Mouse (Mus musculus) embryonic facial prominence, embryonic 13.5 days (tissue): Measurements from ENCODE around the gene Atp6v0a1. TPM values are rescaled to one million over a fixed set of nuclear protein-coding genes. Genes with fewer than 3 reads are reported as not detected.

Source experiments
- ATAC-seq: fragments of 200-750 bp; cut with Nextera tagmentation; 2 replicates; pipeline ENCODE4 v1.8.0; 2017; ENCODE audit warnings: low read depth; ENCODE audit not compliant: insufficient number of reproducible peaks, insufficient read depth, low FRiP score, low TSS enrichment
- H3K27ac ChIP-seq: fragments of 300-500 bp; sonication (generic); 2 replicates; pipeline ENCODE4 v1.5.1; 2015; ENCODE audit warnings: moderate library complexity, mild to moderate bottlenecking, inconsistent platforms
- H3K27me3 ChIP-seq: fragments of 300-500 bp; sonication (generic); 2 replicates; pipeline ENCODE4 v1.6.1; 2015; ENCODE audit warnings: mild to moderate bottlenecking, inconsistent platforms
- H3K36me3 ChIP-seq: fragments of 300-500 bp; sonication (generic); 2 replicates; pipeline ENCODE4 v1.6.1; 2015; ENCODE audit warnings: mild to moderate bottlenecking, inconsistent platforms
- H3K4me1 ChIP-seq: fragments of 300-500 bp; sonication (generic); 2 replicates; pipeline ENCODE4 v1.6.1; 2015; ENCODE audit warnings: inconsistent platforms
- H3K4me2 ChIP-seq: fragments of 300-500 bp; sonication (generic); 2 replicates; pipeline ENCODE4 v1.6.1; 2015; ENCODE audit warnings: moderate library complexity, mild to moderate bottlenecking, inconsistent platforms
- H3K4me3 ChIP-seq: fragments of 300-500 bp; sonication (generic); 2 replicates; pipeline ENCODE4 v1.5.1; 2015; ENCODE audit warnings: mild to moderate bottlenecking, inconsistent platforms
- H3K9ac ChIP-seq: fragments of 300-500 bp; sonication (generic); 2 replicates; pipeline ENCODE4 v1.6.1; 2015; ENCODE audit warnings: mild to moderate bottlenecking, inconsistent platforms
- H3K9me3 ChIP-seq: fragments of 300-500 bp; sonication (generic); 2 replicates; pipeline ENCODE4 v1.6.1; 2016; ENCODE audit warnings: inconsistent platforms
- WGBS: fragments of 180-500 bp; shearing (Covaris S2); methylation state at CpG from one replicate; pipeline ENCODE4 v1.1.7; 2015; ENCODE audit warnings: mixed read lengths; 5-methylcytosine and 5-hydroxymethylcytosine counted together
- polyA plus RNA-seq: library from polyadenylated mRNA; unstranded; fragments of >200 nt; fragmentation: Nextera tagmentation; extraction: Ambion mirVana; gene quantifications from 2 replicates; pipeline ENCODE4 v1.2.1, GENCODE M21; 2015

Gene Atp6v0a1
- polyA plus RNA-seq, 1 experiment from 2014 or later = 33.2 TPM

DNA sequence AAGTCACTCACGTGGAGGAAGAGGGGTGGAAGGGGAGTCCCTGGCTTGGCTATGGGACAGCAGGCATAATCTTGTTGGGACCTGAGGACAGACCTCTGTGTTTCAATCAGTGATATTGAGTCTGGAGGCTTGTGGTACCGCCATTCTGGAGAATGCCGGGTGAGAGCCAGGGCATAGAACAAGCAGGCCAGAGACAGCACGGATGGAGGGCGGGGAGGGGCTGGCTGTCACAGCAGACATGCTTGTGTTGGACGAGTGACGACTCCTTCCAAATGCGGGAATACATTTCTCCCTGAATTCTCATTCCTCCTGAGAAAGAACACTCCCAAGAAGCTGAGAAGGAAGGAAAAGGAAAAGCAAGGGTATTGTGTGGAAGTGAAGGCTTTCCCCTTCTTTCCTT, 42.4 kb downstream of the Atp6v0a1 start:
- Histone ChIP-seq H3K27me3 (no peaks in the 10 kb centered on the region), H3K9ac (no peak overlapping the region), H3K27ac (no peak overlapping the region), H3K36me3 (peaks cover 78% of the 10 kb centered on the region), H3K4me1 (no peaks in the 10 kb centered on the region), H3K9me3 (no peaks in the 10 kb centered on the region), H3K4me2 (no peak overlapping the region), H3K4me3 (no peak overlapping the region)
- no peak for ATAC-seq
- 88% methylated on average over 8 of the region's 8 CpGs for WGBS

DNA sequence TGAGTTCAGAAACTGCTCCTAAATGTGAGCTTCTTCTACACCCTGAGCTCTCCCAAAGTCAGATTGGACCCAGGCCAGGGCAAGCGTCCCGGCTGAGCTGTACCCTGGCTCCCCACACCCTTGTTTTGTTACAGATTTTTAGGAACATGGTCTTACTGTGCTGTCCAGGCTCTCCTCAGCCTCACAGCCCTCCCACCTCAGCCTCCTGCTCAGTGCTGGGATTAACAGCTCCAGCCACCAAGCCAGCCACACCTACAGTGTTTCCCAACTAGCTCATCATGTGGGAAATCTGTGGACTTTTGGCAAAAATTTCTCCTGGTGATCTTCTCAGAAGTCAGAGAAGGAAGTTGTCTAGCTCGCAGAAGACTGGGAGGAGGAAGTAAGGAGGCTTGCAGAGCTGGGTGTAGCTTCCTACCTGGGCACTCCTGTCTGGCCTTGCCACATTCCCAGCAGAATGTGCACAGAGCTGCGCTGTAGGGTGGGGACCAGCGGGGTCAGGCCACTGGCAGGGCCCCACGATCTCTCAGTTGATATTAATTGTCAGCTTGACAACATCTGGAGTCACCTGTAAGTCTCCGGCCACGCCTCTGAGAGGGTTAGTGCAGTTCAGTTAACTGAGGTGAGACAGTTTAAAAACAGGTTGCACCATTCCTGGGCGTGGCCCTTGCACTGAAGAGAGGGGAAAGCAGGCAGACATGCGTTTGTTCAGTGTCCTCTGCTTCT, 43.7 kb downstream of the Atp6v0a1 start:
- no peaks in the 10 kb centered on the region for H3K9me3 ChIP-seq
- no peaks in the 10 kb centered on the region for H3K4me1 ChIP-seq
- no peak overlapping the region for H3K27ac ChIP-seq
- no peak overlapping the region for H3K4me2 ChIP-seq
- H3K27me3 ChIP-seq = no peaks in the 10 kb centered on the region
- no peak overlapping the region for H3K9ac ChIP-seq
- no peak for ATAC-seq
- 89% methylated on average over 10 of the region's 10 CpGs for WGBS
- H3K4me3 ChIP-seq = no peak overlapping the region
- H3K36me3 ChIP-seq = peaks cover 74% of the 10 kb centered on the region

DNA sequence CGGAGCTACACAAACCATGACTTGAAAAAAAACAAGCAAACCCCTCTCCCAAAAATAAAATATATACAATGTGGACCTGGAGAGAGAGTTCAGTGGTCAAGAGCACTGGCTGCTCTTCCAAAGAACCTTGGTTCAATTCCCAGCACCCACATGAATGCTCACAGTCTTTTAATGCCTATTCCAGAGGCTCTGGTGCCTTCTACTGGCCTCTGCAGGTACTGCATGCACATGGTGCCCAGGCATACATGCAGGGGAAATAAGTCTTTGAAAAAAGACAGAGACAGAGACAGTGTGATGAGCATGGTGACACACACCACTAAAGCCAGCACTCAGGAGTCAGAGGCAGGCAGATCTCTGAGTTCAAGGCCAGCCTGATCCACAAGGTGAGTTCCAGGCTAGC, 44.7 kb downstream of the Atp6v0a1 start:
- ATAC-seq = no peak
- no peak overlapping the region for H3K9ac ChIP-seq
- no peaks in the 10 kb centered on the region for H3K27me3 ChIP-seq
- no peak overlapping the region for H3K27ac ChIP-seq
- H3K4me3 ChIP-seq = no peak overlapping the region
- WGBS = 97% methylated on average over 1 of the region's 1 CpGs
- H3K4me2 ChIP-seq = no peak overlapping the region
- H3K9me3 ChIP-seq = no peaks in the 10 kb centered on the region
- H3K4me1 ChIP-seq = peaks cover 3% of the 10 kb centered on the region; the same call in 1 of the 2 replicates
- H3K36me3 ChIP-seq = peaks cover 65% of the 10 kb centered on the region

DNA sequence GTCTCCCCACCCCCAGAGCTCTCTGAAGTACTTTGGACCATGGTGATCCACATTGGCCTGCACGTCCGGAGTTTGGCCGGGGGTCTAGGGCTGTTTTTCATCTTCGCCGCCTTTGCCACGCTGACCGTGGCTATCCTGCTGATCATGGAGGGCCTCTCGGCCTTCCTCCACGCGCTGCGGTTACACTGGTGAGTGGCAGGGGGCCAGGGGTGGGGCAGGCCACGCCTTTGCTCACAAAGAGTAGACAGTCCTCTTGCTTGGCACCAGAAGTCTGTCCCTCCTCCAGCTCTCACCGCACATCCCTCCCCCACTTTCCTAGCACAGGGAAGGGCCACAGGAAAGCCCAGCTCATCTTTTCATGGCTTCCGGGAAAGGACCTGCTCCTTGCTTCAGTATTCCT, 46.2 kb downstream of the Atp6v0a1 start:
- Histone ChIP-seq H3K27ac (no peak overlapping the region), H3K36me3 (peaks cover 51% of the 10 kb centered on the region), H3K4me1 (peaks cover 13% of the 10 kb centered on the region), H3K9me3 (no peaks in the 10 kb centered on the region), H3K4me3 (no peak overlapping the region), H3K27me3 (no peaks in the 10 kb centered on the region), H3K4me2 (no peak overlapping the region), H3K9ac (0 out of 2 replicates have a peak overlapping the region, but pooled peaks have one; percentile 36)
- 78% methylated on average over 14 of the region's 14 CpGs for WGBS
- ATAC-seq = no peak

DNA sequence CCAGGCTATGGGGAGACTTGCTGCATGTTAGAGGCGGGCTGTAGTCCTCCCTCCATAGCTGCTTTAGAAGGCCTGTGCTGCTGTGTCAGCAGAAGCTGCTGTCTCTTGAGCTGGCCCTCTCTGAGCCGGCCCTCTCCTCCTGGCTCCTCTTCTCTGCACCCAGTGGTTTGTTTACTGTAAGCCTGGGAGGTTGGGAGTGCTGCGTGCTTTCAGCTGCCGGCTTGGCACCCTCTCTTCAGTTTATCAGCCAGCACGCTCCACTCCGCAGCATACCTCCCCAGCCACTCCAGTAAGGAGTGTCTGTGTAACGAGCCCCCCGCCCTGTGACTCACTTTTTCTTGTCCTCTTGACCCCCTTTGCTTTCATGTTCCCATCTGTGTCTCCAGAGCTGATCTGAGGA, 47.6 kb downstream of the Atp6v0a1 start:
- no peaks in the 10 kb centered on the region for H3K27me3 ChIP-seq
- peaks cover 42% of the 10 kb centered on the region for H3K36me3 ChIP-seq
- H3K4me3 ChIP-seq = no peak overlapping the region
- H3K9ac ChIP-seq = 0 out of 2 replicates have a peak overlapping the region, but pooled peaks have one; percentile 36
- H3K4me1 ChIP-seq = peaks cover 26% of the 10 kb centered on the region
- H3K27ac ChIP-seq = 0 out of 2 replicates have a peak overlapping the region, but pooled peaks have one; percentile 22
- no peaks in the 10 kb centered on the region for H3K9me3 ChIP-seq
- WGBS = 58% methylated on average over 8 of the region's 8 CpGs
- H3K4me2 ChIP-seq = no peak overlapping the region
- no peak for ATAC-seq

DNA sequence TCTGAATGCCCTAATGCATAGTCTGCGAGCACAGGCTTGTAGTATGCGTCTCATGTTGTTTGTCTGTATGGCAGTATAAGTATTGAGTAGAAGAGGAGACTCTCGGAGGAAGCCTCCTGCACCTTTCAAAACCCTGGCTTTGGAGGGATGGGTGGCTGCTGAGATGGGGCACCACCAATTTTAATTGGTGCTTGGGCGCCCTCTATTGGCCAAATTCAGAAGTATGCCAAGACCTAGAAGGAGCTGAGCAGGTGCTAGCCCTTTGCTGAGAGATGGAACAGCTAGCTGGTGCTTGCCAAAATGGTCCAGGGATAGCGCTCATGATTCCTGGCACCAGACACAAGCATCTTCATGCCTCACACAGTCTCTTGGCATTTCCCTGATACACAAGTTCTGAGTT, 48.6 kb downstream of the Atp6v0a1 start:
- H3K9ac ChIP-seq = no peak overlapping the region
- H3K4me3 ChIP-seq = no peak overlapping the region
- H3K4me1 ChIP-seq = peaks cover 31% of the 10 kb centered on the region
- peaks cover 42% of the 10 kb centered on the region for H3K36me3 ChIP-seq
- WGBS = 37% methylated on average over 5 of the region's 5 CpGs
- ATAC-seq = no peak
- H3K27me3 ChIP-seq = no peaks in the 10 kb centered on the region
- H3K27ac ChIP-seq = no peak overlapping the region
- no peak overlapping the region for H3K4me2 ChIP-seq
- no peaks in the 10 kb centered on the region for H3K9me3 ChIP-seq

DNA sequence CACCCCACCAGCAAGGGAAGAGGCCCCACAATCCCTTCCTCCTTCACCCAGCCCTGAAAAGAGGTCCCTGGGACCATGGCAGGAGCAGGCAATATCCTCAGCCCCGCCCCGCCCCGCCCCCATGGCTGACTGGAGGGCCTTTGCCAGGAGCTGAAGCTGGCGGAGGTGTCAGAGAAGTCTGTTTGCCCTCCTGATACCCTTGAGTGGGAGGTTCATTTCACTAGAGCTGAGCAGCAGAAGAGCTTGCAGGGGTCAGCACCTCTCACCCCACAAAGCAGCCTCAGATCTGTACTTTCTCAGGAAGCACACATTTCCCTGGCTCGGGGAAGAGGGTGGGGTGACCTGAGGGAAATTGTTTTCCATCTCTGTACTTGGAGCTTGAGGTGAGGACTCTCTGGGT, 49.5 kb downstream of the Atp6v0a1 start:
- H3K4me2 ChIP-seq = no peak overlapping the region
- peaks cover 40% of the 10 kb centered on the region for H3K4me1 ChIP-seq
- no peaks in the 10 kb centered on the region for H3K9me3 ChIP-seq
- no peak overlapping the region for H3K9ac ChIP-seq
- no peak for ATAC-seq
- no peak overlapping the region for H3K27ac ChIP-seq
- H3K36me3 ChIP-seq = peaks cover 36% of the 10 kb centered on the region
- H3K4me3 ChIP-seq = no peak overlapping the region
- no peaks in the 10 kb centered on the region for H3K27me3 ChIP-seq
- 77% methylated on average over 5 of the region's 5 CpGs for WGBS

DNA sequence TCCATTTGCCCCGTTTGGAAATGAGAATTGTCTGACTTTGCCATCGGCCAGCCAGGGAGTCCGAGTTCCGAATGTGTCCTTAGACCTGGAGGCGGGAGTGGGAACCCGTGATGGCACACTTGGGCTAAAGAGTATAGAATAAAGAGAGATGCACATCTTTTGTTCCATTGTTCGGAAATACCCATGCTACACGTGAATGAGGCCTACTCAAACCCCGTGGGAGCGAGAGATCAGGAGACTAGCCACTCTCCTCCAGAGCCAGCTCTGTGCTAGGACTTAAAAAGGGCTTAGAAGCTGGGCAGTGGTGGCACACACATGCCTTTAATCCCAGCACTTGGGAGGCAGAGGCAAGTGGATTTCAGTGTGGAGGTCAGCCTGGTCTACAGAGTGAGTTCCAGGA, 50.2 kb downstream of the Atp6v0a1 start:
- WGBS = 86% methylated on average over 10 of the region's 10 CpGs
- Histone ChIP-seq H3K4me3 (no peak overlapping the region), H3K4me2 (no peak overlapping the region), H3K9me3 (no peaks in the 10 kb centered on the region), H3K9ac (no peak overlapping the region), H3K27ac (peak overlapping the region; percentile 96), H3K36me3 (peaks cover 35% of the 10 kb centered on the region), H3K27me3 (no peaks in the 10 kb centered on the region), H3K4me1 (peaks cover 48% of the 10 kb centered on the region)
- no peak for ATAC-seq

DNA sequence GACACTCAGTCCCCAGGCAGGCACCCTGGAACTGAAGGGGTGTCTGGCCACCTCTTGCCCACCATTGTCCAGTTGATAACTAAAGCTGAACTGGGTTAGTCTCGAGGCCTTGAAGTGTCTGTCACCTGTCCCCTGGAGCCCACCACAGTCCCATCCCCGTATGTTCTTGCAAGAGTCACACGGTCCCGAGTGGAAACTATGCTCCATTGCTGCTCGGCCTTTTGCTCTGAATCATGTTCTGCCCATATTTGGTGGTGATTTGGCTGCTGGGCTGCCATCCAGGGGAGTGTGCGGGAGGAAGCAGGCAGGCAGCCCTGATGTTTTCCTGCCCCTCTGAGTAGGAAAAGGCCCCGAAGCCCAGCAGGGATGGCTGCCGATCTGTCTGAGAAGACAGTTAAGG, 50.9 kb downstream of the Atp6v0a1 start:
- Histone ChIP-seq H3K36me3 (peaks cover 31% of the 10 kb centered on the region), H3K9ac (no peak overlapping the region), H3K27me3 (no peaks in the 10 kb centered on the region), H3K27ac (peak overlapping the region; percentile 96), H3K4me2 (no peak overlapping the region), H3K4me3 (no peak overlapping the region), H3K4me1 (peaks cover 49% of the 10 kb centered on the region), H3K9me3 (no peaks in the 10 kb centered on the region)
- 46% methylated on average over 8 of the region's 8 CpGs for WGBS
- ATAC-seq = no peak

DNA sequence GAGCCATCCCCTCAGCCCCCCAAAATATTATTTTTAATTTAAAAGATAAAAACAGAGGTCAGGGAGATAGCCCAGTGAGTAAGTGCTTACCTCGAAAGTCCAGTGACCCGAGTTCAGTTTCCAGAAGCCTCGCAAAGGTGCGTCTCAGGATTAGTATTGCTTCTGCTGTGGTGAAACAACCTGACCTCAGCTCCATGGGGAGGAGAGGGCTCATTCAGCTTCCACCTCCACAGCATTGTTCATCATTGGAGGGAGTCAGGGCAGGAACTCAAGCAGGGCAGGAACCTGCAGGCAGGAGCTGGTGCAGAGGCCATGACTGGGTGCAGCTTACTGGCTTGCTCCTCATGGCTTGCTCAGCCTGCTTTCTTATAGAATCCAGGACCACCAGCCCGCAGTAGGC, 51.8 kb downstream of the Atp6v0a1 start:
- no peak overlapping the region for H3K4me3 ChIP-seq
- H3K4me1 ChIP-seq = peaks cover 49% of the 10 kb centered on the region
- no peak for ATAC-seq
- peaks cover 26% of the 10 kb centered on the region for H3K36me3 ChIP-seq
- no peak overlapping the region for H3K9ac ChIP-seq
- WGBS = 82% methylated on average over 5 of the region's 5 CpGs
- no peaks in the 10 kb centered on the region for H3K9me3 ChIP-seq
- no peak overlapping the region for H3K4me2 ChIP-seq
- peak overlapping the region; percentile 96 for H3K27ac ChIP-seq
- no peaks in the 10 kb centered on the region for H3K27me3 ChIP-seq

DNA sequence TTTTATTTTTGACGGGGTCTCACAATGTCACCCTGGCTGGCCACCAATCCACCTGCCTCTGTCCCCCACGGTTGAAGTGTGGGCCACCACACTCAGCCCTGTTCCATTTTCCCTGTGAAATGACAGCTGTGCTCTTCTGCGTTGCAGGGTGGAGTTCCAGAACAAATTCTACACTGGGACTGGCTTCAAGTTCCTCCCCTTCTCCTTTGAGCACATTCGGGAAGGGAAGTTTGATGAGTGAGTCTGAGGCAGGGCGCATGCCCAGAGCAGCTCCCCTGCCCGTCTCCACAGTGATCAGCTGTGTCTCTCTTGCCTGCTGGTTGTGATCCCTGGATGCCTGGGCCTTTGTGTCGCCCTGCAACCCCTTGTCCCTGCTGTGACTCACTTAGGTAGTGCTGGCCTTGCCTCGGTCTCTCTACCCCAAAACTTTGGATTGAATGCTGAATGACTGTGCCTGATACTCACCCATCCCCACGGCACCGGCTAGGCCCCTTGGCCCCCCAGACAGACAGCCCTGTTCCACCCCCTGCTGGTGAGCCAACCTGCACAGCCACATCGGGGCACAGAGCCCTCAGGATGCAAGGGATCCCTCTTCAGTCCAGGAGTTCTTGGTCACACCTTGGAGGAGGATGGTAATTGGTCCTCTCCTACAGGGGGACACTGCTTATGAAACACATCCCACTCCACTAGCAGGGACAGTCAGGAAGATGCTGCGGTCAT, 53.1 kb downstream of the Atp6v0a1 start:
- Histone ChIP-seq H3K27me3 (no peaks in the 10 kb centered on the region), H3K4me1 (peaks cover 55% of the 10 kb centered on the region), H3K9me3 (no peaks in the 10 kb centered on the region), H3K36me3 (peaks cover 17% of the 10 kb centered on the region), H3K9ac (no peak overlapping the region), H3K27ac (peak overlapping the region; percentile 48), H3K4me3 (no peak overlapping the region), H3K4me2 (no peak overlapping the region)
- no peak for ATAC-seq
- WGBS = 77% methylated on average over 12 of the region's 12 CpGs
